Mouse (Mus musculus) erythroblast, embryonic 14.5 days (primary cell): ENCODE measurements around the gene Reep1. TPM values are rescaled to one million over a fixed set of nuclear protein-coding genes. Genes with fewer than 3 reads are reported as not detected.

Experiments
- H3K27me3 ChIP-seq: 2 replicates; pipeline ENCODE4 v1.6.1; 2012; ENCODE audit warnings: inconsistent platforms; ENCODE audit not compliant: control insufficient read depth
- H3K36me3 ChIP-seq: 2 replicates; pipeline ENCODE4 v1.6.1; 2012; ENCODE audit warnings: mild to moderate bottlenecking, inconsistent platforms; ENCODE audit not compliant: control insufficient read depth
- H3K4me1 ChIP-seq: 2 replicates; pipeline ENCODE4 v1.6.1; 2012; ENCODE audit warnings: inconsistent platforms; ENCODE audit not compliant: control insufficient read depth
- H3K4me3 ChIP-seq: replicated peaks from 2 replicates; pipeline ENCODE3; 2012; ENCODE audit warnings: moderate library complexity, mild to moderate bottlenecking, inconsistent platforms
- H3K9me3 ChIP-seq: 2 replicates; pipeline ENCODE4 v1.6.1; 2012; ENCODE audit warnings: low read length, inconsistent platforms, mixed read lengths; ENCODE audit not compliant: control insufficient read depth
- GATA1 ChIP-seq: IDR thresholded peaks from 2 replicates; pipeline ENCODE4 v1.6.1; 2012; ENCODE audit warnings: low read length, inconsistent platforms, mixed read lengths
- TAL1 ChIP-seq: IDR thresholded peaks from 3 replicates; pipeline ENCODE4 v1.6.1; 2012; ENCODE audit warnings: low read length, inconsistent platforms, mixed read lengths
- polyA plus RNA-seq: library from polyadenylated mRNA; stranded (reverse); fragments of >175 nt; gene quantifications from 2 replicates; pipeline ENCODE4 v1.2.3, GENCODE M21; 2012

Reep1 gene
- polyA plus RNA-seq, 1 experiment: not detected

GRCm38 (mm10) chr6:71710323-71710722, 3.0 kb downstream of the Reep1 start:
- Histone ChIP-seq H3K4me1 (peaks cover 13% of the 10 kb centered on the region), H3K9me3 (no peaks in the 10 kb centered on the region), H3K4me3 (no peak overlapping the region), H3K27me3 (peaks cover 47% of the 10 kb centered on the region), H3K36me3 (no peaks in the 10 kb centered on the region)
- TF ChIP-seq TAL1 (no peak), GATA1 (no peak)

GRCm38 (mm10) chr6:71711201-71711600, 3.8 kb downstream of the Reep1 start:
- Histone ChIP-seq H3K4me1 (peaks cover 13% of the 10 kb centered on the region), H3K4me3 (no peak overlapping the region), H3K9me3 (no peaks in the 10 kb centered on the region), H3K27me3 (peaks cover 44% of the 10 kb centered on the region), H3K36me3 (no peaks in the 10 kb centered on the region)
- TF ChIP-seq GATA1 (no peak), TAL1 (no peak)

- Histone ChIP-seq H3K36me3 (no peaks in the 10 kb centered on the region), H3K4me3 (no peak overlapping the region), H3K27me3 (peaks cover 21% of the 10 kb centered on the region), H3K9me3 (no peaks in the 10 kb centered on the region), H3K4me1 (peaks cover 5% of the 10 kb centered on the region)
- no peak for TF ChIP-seq TAL1
- no peak for TF ChIP-seq GATA1
These were observed 6.2 kb downstream of the Reep1 start for GRCm38 (mm10) chr6:71713532-71713931.

- Histone ChIP-seq H3K4me3 (no peak overlapping the region), H3K4me1 (peaks cover 6% of the 10 kb centered on the region), H3K36me3 (no peaks in the 10 kb centered on the region), H3K9me3 (no peaks in the 10 kb centered on the region), H3K27me3 (peaks cover 6% of the 10 kb centered on the region)
- no peak for TF ChIP-seq TAL1
- no peak for TF ChIP-seq GATA1
These were observed 7.6 kb downstream of the Reep1 start for GRCm38 (mm10) chr6:71715006-71715405.

- Histone ChIP-seq H3K9me3 (no peaks in the 10 kb centered on the region), H3K4me3 (no peak overlapping the region), H3K36me3 (no peaks in the 10 kb centered on the region), H3K27me3 (no peaks in the 10 kb centered on the region), H3K4me1 (peaks cover 6% of the 10 kb centered on the region)
- no peak for TF ChIP-seq GATA1
- no peak for TF ChIP-seq TAL1
These were observed 9.1 kb downstream of the Reep1 start for GRCm38 (mm10) chr6:71716434-71716833.

GRCm38 (mm10) chr6:71718322-71718721, 11.0 kb downstream of the Reep1 start:
- Histone ChIP-seq H3K4me3 (no peak overlapping the region), H3K36me3 (no peaks in the 10 kb centered on the region), H3K9me3 (no peaks in the 10 kb centered on the region), H3K4me1 (peaks cover 6% of the 10 kb centered on the region), H3K27me3 (no peaks in the 10 kb centered on the region)
- no peak for TF ChIP-seq GATA1
- no peak for TF ChIP-seq TAL1

GRCm38 (mm10) chr6:71719302-71719701, 11.9 kb downstream of the Reep1 start:
- TF ChIP-seq GATA1 (no peak), TAL1 (no peak)
- Histone ChIP-seq H3K9me3 (no peaks in the 10 kb centered on the region), H3K4me3 (no peak overlapping the region), H3K36me3 (no peaks in the 10 kb centered on the region), H3K27me3 (no peaks in the 10 kb centered on the region), H3K4me1 (peaks cover 6% of the 10 kb centered on the region)

GRCm38 (mm10) chr6:71722988-71723387, 15.6 kb downstream of the Reep1 start:
- Histone ChIP-seq H3K27me3 (no peaks in the 10 kb centered on the region), H3K4me1 (peaks cover 6% of the 10 kb centered on the region), H3K9me3 (no peaks in the 10 kb centered on the region), H3K36me3 (no peaks in the 10 kb centered on the region), H3K4me3 (no peak overlapping the region)
- TF ChIP-seq TAL1 (no peak), GATA1 (no peak)

- no peaks in the 10 kb centered on the region for H3K36me3 ChIP-seq
These were observed 16.2 kb downstream of the Reep1 start for GRCm38 (mm10) chr6:71723555-71723954.

GRCm38 (mm10) chr6:71726710-71727109, 19.3 kb downstream of the Reep1 start:
- no peak for TF ChIP-seq TAL1
- no peak for TF ChIP-seq GATA1
- no peaks in the 10 kb centered on the region for H3K9me3 ChIP-seq
- no peaks in the 10 kb centered on the region for H3K4me1 ChIP-seq
- H3K4me3 ChIP-seq: no peak overlapping the region
- H3K27me3 ChIP-seq: no peaks in the 10 kb centered on the region
- no peaks in the 10 kb centered on the region for H3K36me3 ChIP-seq

More at GRCm38 (mm10) chr6:71723555-71723954, 16.2 kb downstream of the Reep1 start:
- no peaks in the 10 kb centered on the region for H3K27me3 ChIP-seq
- peaks cover 2% of the 10 kb centered on the region for H3K4me1 ChIP-seq
- no peaks in the 10 kb centered on the region for H3K9me3 ChIP-seq
- H3K4me3 ChIP-seq: no peak overlapping the region
- no peak for TF ChIP-seq TAL1
- no peak for TF ChIP-seq GATA1
